Mouse (Mus musculus): ENCODE results near the gene Med21. TPM values are rescaled to one million over a fixed set of nuclear protein-coding genes. Genes with fewer than 3 reads are reported as not detected.

The Med21 gene
- total RNA-seq, 4 experiments from 2014 or later: 37.8 to 48.1 (median 42.4) TPM

- no peak for DNase-seq (ENCODE audit: low spot score in 2 of 2)
Measured at GRCm38 (mm10) chr6:146678136-146679070, 36.1 kb downstream of the Med21 start.

GRCm38 (mm10) chr6:146683881-146684280, 41.5 kb downstream of the Med21 start:
- no peak for DNase-seq (ENCODE audit: low spot score in 2 of 2)

GRCm38 (mm10) chr6:146685781-146686308, 43.5 kb downstream of the Med21 start:
- DNase-seq (ENCODE audit: low spot score in 2 of 2): no peak

- no peak for DNase-seq (ENCODE audit: low spot score in 2 of 2)
Measured at GRCm38 (mm10) chr6:146686463-146687196, 44.3 kb downstream of the Med21 start.

GRCm38 (mm10) chr6:146688010-146688409, 45.7 kb downstream of the Med21 start:
- no peak for DNase-seq (ENCODE audit: low spot score in 2 of 2)

- DNase-seq (ENCODE audit: low spot score in 2 of 2): no peak
Measured at GRCm38 (mm10) chr6:146688861-146689260, 46.5 kb downstream of the Med21 start.

GRCm38 (mm10) chr6:146697767-146698166, 55.4 kb downstream of the Med21 start:
- no peak for DNase-seq (ENCODE audit: low spot score in 2 of 2)

- no peak for DNase-seq (ENCODE audit: low spot score in 2 of 2)
Measured at GRCm38 (mm10) chr6:146698376-146698775, 56.0 kb downstream of the Med21 start.

Other genes with a start within 250 kb of the Med21 start
- gene Itpr2, start 140.3 kb upstream of the Med21 start, total RNA-seq (2022): 10 to 100 TPM; 13.5 to 18.2 (median 17.3) TPM
- 10 to 100 TPM; 92.6 to 96.2 (median 94.2) TPM for gene Fgfr1op2, start 65.3 kb upstream of the Med21 start, total RNA-seq (2022)
- 10 to 100 TPM; 29.8 to 44.1 (median 36.3) TPM for gene Ints13, start 64.7 kb upstream of the Med21 start, total RNA-seq (2022)
- 10 to 100 TPM; 33.8 to 36.0 (median 34.6) TPM for gene Tm7sf3, start 277 bp downstream of the Med21 start, total RNA-seq (2022)
- gene Stk38l, start 82.4 kb downstream of the Med21 start, total RNA-seq (2022): 10 to 100 TPM; 23.4 to 29.2 (median 25.6) TPM
- gene Arntl2, start 153.5 kb downstream of the Med21 start, total RNA-seq (2022): 1 to 10 TPM; 4.8 to 8.5 (median 5.6) TPM
- gene Smco2, start 207.6 kb downstream of the Med21 start, total RNA-seq (2022): under 1 TPM in 1 of 4 experiments, not detected in 3; 0.73 TPM
- gene Ppfibp1, start 245.9 kb downstream of the Med21 start, total RNA-seq (2022): 10 to 100 TPM; 48.2 to 53.8 (median 52.5) TPM